Mouse (Mus musculus) ovary, adult 2 months (tissue): ENCODE results near the gene Hdgf. TPM values are rescaled to one million over a fixed set of nuclear protein-coding genes. Genes with fewer than 3 reads are reported as not detected.

Source experiments
- polyA plus RNA-seq: library from polyadenylated mRNA; depleted of rRNA; stranded (reverse); fragments of >200 nt; gene quantifications from 2 replicates; pipeline ENCODE4 v1.2.3, GENCODE M21; 2012; rRNA removed

Gene Hdgf
- 75.4 and 79.0 TPM in 2 replicates for polyA plus RNA-seq

GRCm38 (mm10) chr3:87905880-87906485 is at the start of gene Hdgf:
Gene Hdgf, plus strand, starts transcription at chr3:87906321.

DNA sequence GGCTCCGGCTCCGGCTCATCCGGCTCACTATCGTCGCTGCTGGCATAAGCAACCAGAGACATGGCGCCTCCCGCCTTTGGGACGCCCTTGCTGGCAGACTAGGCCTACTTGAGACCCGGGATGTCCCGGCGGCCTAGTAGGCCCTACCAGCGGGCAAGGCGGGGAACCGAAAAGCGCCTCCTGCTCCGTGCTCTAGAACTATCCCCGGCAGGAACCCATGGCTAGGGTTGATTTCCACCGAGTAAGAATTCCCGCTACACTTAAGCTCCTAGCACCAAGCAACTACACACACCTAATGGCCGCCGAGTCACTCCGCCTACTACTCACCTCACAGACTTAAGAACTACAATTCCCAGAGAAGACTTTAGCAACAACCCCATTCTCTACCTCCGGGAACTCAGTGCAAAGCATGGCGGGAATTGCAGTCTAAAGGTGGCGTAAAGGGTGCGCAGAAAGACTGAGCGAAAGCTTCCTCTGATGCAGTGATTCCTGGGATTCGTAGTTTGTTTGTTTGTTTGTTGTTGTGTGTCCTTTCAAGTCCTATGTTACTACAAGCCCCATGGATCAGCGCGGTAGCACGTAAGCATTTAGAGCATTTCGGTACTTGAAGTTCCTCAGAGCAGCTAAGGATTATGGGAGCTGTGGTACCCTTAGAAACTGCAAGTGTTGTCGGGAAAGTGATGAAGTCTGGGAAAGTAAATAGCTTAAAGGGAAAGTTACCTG is 20.7 kb upstream of the Hdgf start, which contains the start of gene Prcc:
TSS of gene Prcc (minus strand) at position 328 of the 723 bp plus-strand sequence.

DNA sequence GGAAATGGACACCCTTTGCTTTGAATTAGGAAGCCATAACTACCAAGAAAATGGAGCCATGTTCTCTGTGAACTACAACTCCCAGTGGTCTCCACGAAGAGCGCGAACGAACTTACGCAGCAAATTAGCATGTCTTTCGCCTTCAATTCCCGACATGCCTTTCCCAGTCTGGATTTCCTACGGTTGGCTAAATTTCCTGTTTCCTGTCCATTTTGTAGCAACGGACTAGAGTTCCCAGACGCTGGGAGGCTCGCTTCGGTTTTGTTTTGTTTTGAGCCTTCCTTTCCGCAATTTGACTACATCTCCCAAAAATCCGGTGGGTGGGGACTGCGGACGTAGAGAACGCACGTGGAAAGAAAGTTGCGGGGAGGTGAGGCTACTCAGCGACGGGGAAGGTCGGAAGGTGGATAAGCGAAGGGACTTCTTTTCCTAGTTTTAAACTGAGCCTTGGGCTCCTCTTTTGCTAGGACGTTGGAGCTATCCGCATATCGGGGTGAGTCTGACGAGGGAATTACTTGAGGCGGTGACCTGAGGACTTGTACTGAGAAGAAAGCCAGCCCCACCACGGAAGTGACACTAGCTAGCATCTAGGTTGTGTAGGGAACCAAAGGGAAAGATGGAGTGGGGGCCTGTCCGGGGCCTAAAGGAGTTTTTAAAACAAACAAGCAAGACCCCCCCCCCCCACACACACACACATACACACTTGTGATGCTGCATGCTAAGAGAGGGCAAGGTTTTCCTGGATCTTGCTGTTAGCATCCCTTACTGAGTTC is 13.4 kb downstream of the Hdgf start, which contains the start of gene Mrpl24:
TSS of gene Mrpl24 (plus strand) at position 171 of the 773 bp plus-strand sequence.

GRCm38 (mm10) chr3:87930078-87930795 is 24.1 kb downstream of the Hdgf start, which contains the start of the genes Isg20l2 and Rrnad1:
Gene Isg20l2, plus strand, starts transcription at chr3:87930314.
Gene Rrnad1, minus strand, starts transcription at chr3:87930717.

DNA sequence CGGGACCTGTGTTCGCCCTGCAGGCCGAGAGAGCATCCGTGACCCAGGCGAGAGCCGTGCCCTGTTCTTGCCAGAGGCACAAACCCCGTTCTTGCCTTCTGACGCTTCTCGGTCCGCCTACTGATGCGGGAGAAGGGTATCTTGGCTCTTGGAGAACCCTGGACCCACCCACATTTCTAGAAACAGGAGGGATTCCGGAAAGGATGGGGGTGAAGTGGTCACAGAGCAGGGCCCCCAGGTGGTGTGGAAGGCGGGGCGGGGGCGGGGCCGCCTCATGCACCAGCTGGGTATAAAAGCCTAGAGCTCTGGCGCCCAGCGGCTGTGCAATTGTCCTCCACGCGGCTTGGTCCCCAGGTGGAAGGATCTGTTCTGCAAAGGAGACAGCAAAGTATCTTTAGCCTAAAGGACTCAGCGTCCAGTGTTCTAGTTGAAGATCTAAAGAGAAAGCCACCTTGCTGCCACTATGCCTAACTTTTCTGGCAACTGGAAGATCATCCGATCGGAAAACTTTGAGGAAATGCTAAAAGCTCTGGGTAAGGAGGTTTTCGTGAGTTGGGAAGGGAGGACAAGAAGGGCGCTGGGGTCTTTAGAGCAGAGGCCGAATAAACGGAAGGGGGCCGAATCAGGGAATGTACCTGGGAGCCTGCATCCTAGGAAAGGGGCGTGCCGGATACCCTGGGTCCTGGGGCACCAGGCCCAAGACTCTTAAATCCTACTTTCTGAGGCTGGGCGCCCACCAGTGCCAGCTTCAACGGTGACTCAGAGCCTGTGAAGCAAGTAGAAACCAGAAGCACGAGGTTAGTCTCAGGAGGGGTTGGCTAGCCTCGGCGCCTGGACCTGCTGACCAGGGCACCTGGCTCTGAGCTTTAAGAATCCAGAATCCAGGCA is 42.5 kb downstream of the Hdgf start, which contains the start of gene Crabp2:
TSS of gene Crabp2 (plus strand) at position 289 of the 888 bp plus-strand sequence.

Other genes starting within 250 kb of the Hdgf start
- 9.1 and 10.7 TPM in 2 replicates for gene Lrrc71, start 157.7 kb upstream of the Hdgf start, polyA plus RNA-seq
- 4.4 and 5.1 TPM in 2 replicates for gene Ntrk1, start 111.2 kb upstream of the Hdgf start, polyA plus RNA-seq
- gene Insrr, start 109.4 kb upstream of the Hdgf start, polyA plus RNA-seq, result 0.51 and 0.78 TPM in 2 replicates
- gene Pear1, start 82.0 kb upstream of the Hdgf start, polyA plus RNA-seq, result 123 and 134 TPM in 2 replicates
- gene Sh2d2a, start 59.6 kb upstream of the Hdgf start, polyA plus RNA-seq, result 0.92 and 1.1 TPM in 2 replicates
- gene Prcc, start 20.7 kb upstream of the Hdgf start, polyA plus RNA-seq, result 37.4 and 39.5 TPM in 2 replicates
- 17.9 and 22.9 TPM in 2 replicates for gene Mrpl24, start 13.2 kb downstream of the Hdgf start, polyA plus RNA-seq
- gene Isg20l2, start 24.0 kb downstream of the Hdgf start, polyA plus RNA-seq, result 17.2 and 19.6 TPM in 2 replicates
- gene Rrnad1, start 24.4 kb downstream of the Hdgf start, polyA plus RNA-seq, result 54.9 and 58.7 TPM in 2 replicates
- 12.1 and 24.3 TPM in 2 replicates for gene Crabp2, start 42.3 kb downstream of the Hdgf start, polyA plus RNA-seq
- gene Nes, start 64.8 kb downstream of the Hdgf start, polyA plus RNA-seq, result 6.6 and 11.3 TPM in 2 replicates
- gene Bcan, start 93.9 kb downstream of the Hdgf start, polyA plus RNA-seq, result 41.0 and 47.3 TPM in 2 replicates
- 0.12 and 1.2 TPM in 2 replicates for gene Hapln2, start 121.3 kb downstream of the Hdgf start, polyA plus RNA-seq
- gene Gpatch4, start 136.8 kb downstream of the Hdgf start, polyA plus RNA-seq, result 9.4 and 11.5 TPM in 2 replicates
- 72.2 and 92.5 TPM in 2 replicates for gene Naxe, start 152.2 kb downstream of the Hdgf start, polyA plus RNA-seq
- gene Ttc24, start 172.0 kb downstream of the Hdgf start, polyA plus RNA-seq, result not detected in 2 replicates
- 13.1 and 15.0 TPM in 2 replicates for gene Iqgap3, start 175.7 kb downstream of the Hdgf start, polyA plus RNA-seq
- gene Mef2d, start 236.1 kb downstream of the Hdgf start, polyA plus RNA-seq, result 96.5 and 141 TPM in 2 replicates